Mouse (Mus musculus) c-Kit-negative CD71-positive TER-119-positive erythroid progenitor cells, embryonic 14.5 days (primary cell): ENCODE measurements around the gene Fbxo42.
A peak's percentile ranks its signal among the peaks of the same experiment; 100 is the strongest.

ENCODE experiments used
- DNase-seq: peaks from one replicate; pipeline ENCODE4 v3.0.0-alpha.2; 2013; ENCODE audit warnings: low read depth, low spot score

The Fbxo42 gene

GRCm38 (mm10) chr4:141147112-141148008 lies at the start of gene Fbxo42:
Gene Fbxo42, plus strand, starts transcription at chr4:141147913.
- DNase-seq = peak; percentile 93

- DNase-seq = no peak
Observed at GRCm38 (mm10) chr4:141098935-141099334, 48.8 kb upstream of the Fbxo42 start.

- no peak for DNase-seq
Observed at GRCm38 (mm10) chr4:141099956-141100355, 47.8 kb upstream of the Fbxo42 start.

GRCm38 (mm10) chr4:141101291-141101690 lies 46.4 kb upstream of the Fbxo42 start:
- no peak for DNase-seq

GRCm38 (mm10) chr4:141101855-141102254 lies 45.9 kb upstream of the Fbxo42 start:
- peak; percentile 50 for DNase-seq

GRCm38 (mm10) chr4:141106526-141107183 lies 41.1 kb upstream of the Fbxo42 start:
- DNase-seq = no peak

DNA sequence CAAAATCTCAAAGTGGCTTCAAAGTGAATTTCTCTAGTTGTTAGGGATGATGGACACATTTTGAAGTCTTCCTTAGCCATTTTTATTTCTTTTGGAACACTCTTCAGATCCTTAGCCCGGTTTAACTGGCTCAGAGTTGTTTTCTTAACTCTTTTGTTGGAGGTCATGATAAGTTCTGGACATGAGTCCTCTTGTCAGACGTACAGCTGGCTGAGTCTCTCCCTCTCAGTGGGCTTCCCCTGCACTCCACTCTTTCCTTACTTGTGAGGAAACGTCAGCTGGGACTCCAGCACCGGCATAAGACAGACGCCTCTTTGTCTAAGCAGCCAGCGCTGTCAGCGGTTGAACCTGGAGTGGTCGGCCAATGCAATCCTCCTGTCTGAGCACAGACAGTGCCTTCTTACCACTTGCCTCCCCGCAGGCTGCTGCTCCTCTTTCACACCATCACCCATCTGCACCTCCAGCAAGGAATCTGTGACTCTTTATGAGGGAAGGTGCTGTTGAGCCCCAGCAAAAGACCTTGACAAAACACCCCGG lies 39.4 kb upstream of the Fbxo42 start:
- DNase-seq = no peak

GRCm38 (mm10) chr4:141113831-141114230 lies 33.9 kb upstream of the Fbxo42 start:
- DNase-seq = no peak

DNA sequence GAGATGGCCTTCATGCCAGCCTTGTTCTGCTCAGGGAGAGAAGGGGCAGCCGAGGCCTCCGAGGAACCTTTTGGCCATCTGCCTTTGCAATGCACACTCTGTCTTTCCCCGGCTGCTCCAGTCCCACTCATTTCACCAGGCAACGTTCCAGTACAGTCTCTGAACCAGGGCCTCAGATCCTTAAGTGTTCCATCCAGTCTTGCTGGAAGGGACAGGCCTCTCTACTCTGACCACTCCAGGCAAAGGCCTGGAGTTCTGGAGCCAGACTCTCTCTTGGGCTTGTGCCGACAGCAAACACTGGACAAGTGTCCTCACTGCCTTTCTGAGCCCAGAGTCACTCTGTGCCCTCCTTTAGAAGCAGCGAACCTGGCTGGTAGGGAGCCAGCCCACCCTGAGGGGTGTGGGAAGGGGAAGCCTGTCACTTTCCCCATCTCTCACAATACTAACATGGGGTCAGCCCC lies 33.2 kb upstream of the Fbxo42 start:
- DNase-seq = no peak

DNA sequence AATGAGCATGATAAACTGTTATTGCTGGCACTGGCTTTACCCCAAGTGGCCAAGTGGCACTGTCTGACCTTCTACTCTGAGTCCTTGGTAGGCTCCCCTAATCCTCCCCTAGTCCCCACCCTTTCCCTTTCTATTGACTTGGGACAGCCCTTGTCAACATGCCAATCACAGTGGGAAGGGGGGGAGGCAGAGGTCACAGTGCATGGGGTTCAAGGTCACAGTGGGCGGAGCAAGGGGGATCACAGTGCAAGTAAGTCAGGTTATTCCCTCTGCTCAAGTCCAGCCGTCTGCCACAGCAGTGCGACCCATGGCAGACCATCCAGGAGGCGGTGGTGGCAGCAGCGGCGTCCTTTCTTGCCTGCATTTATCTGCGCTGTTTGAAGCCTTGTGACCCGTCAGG lies 32.3 kb upstream of the Fbxo42 start:
- no peak for DNase-seq

- no peak for DNase-seq
Observed at GRCm38 (mm10) chr4:141118691-141119090, 29.0 kb upstream of the Fbxo42 start.

DNA sequence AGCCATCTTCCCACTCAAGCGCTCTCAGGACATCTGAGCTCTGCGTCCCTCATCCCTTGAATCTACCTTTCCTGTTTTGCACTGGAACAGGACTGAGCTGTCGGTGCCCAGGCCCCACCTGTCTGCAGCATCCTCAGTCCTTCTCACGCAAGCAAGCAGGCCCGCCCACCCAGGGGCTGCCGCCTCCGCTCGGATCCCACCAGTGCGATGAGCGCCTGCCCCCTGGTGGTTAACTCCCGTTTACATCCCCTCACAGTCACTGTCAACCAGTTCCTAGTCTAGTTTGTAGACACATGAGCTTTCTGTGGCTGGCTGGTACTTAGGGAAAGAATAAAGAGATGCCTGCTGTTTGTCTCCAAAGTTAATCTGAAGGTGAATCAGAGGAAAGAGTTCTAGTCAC lies 27.0 kb upstream of the Fbxo42 start:
- no peak for DNase-seq

GRCm38 (mm10) chr4:141122663-141123062 lies 25.1 kb upstream of the Fbxo42 start:
- no peak for DNase-seq

DNA sequence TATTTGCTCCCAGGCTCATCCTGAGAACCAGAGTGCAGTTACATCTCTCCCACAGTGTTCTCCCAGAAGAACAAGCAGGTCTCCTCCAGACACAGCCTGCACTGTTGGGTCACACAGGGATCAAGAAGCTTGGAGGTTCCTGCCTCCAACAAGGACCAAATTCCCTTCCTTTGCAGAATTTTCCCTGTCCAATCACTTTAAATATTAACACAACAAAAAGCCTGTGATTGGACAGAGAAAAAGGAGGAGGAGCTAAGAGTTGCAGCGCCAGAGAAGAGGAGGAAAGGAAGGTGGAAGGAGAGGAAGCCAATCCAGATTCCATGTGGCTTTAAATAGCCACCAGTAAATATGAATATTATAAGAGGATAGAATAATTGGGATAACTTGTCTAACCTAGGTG lies 24.6 kb upstream of the Fbxo42 start:
- no peak for DNase-seq

GRCm38 (mm10) chr4:141129190-141129710 lies 18.5 kb upstream of the Fbxo42 start:
- DNase-seq = no peak

DNA sequence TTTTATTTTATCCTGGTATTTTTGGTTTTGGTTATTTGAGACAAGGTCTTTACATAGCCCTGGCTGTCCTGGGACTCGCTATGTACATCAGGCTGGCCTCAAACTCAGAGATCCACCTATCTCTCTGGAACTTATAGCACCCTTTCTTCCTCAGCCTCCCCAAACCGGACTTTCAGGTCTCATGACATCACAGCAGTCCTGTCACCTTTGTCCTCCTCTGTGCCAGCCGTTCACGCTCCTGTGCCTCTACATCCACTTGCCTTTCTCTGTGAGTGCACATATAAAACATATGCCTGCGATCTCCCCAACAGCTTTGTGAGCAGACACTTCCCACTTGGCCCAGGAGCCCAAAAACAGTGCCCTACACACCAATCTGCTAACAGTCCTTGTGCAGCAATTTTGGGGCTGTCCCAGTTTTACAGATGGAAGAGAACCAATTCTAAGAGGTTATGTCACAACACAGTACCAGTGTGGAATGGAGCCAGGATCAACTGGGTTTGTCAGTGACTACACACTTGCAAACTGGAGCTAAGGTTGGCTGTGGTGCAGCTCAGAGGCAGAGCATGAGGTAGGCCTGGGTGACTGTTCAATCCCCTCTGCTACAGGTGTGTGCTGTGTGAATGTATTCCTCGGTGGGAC lies 16.9 kb upstream of the Fbxo42 start:
- no peak for DNase-seq

DNA sequence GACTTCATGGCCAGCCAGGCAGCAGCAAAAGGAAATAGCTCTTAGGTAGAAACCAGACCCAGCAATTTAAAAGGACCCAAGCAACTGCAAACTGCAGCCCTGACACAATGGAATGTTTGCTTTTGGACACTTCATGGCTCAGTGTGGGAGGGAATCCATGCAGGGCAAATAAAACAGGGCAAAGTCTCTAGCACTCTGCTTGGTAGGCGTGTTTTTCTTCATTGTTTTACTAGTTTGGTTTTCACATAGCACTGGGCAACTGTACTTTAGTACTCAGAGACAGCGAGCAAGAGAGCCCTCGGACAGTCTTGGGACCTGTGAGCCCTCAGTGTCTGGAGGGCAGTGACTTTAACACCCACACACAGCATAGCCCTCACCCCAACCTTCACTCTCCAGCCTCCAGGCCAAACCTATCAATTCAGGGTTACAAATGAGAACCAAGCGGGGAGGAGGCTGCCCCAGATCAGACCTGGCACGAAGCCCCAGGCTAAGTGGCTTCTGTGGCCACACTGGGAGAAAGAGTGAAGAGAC lies 16.1 kb upstream of the Fbxo42 start:
- no peak for DNase-seq

- DNase-seq = no peak
Observed at GRCm38 (mm10) chr4:141132191-141132590, 15.5 kb upstream of the Fbxo42 start.

DNA sequence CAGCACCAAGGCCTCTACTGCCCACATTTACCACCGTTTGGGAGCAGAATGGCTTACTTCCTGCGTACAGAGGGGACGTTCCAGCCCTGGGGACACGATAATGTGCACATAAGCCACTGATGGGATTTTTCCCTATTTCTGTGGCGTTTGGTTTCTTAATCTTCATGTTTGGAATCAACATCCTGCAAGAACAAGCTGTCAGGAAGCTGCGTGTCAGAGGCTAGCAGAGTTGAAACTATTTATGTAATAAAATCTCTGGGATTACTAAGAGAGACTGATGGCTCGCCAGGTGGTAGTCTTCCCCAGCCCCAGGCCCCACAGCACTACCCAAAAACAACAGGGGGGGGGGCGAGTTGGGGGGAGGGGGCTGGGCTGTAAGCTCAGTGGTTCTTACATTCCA lies 14.5 kb upstream of the Fbxo42 start:
- no peak for DNase-seq

- no peak for DNase-seq
Observed at GRCm38 (mm10) chr4:141134031-141134441, 13.7 kb upstream of the Fbxo42 start.

DNA sequence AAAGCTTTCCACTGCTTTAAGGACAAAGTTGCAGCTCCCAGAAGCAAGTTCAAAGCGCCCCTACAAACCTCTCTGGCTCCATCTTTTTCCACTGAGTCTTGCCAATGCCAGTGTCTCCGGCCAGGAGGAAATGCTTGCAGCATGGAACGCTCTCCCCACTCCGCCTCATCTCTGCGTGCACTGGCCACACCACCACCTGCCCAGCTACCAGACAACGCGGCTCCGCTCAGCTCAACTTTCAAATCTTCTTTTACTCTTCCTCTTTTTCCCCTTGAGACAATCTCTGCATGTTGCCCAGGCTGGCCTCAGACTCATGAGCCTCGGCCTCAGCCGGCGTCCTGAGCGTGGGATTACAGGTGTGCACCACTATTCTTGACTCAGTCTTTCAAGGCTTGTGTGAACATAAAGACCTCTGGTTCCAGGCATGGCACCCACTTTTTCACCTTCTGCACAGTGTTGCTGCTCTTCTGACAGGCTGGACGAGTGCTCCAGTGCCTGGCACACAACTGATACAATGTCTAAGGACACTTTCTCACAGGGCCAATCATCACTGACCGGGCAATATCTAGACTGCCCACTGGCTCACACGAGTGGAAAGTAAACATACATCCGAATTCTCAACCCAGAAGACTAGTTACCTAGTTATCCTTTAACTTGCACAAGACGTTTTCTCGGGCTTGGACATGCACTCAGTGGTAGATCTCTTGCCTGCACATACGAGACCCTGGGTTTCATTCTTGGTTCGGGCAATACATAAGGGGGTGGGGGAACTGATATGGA lies 12.8 kb upstream of the Fbxo42 start:
- DNase-seq = no peak
